Mouse (Mus musculus) gastrocnemius, postnatal 36 days (tissue): ENCODE results near the gene Nccrp1. TPM values are rescaled to one million over a fixed set of nuclear protein-coding genes. Genes with fewer than 3 reads are reported as not detected.
"Not testable (repeated sequence)": the region's sequence is repeated elsewhere in the genome, so short reads cannot be mapped to it uniquely, and the experiment has no call there.

Source experiments
- DNase-seq, 2 experiments: peaks; one replicate each; pipeline ENCODE4 v3.0.0; 2022
- intact Hi-C: fragments of 180-260 bp; cut with DNase I; formaldehyde crosslinking; loops from one replicate; pipeline ENCODE4 v1.15.1; 2025
- microRNA-seq, 2 experiments: library from miRNA; unstranded; fragments of <30 nt; microRNA quantifications; one replicate each; pipeline ENCODE4 v1.2.0; 2021
- total RNA-seq, 2 experiments: library from RNA; stranded (reverse); gene quantifications; 2 replicates each; pipeline ENCODE4 v1.2.3; 2021

Gene Nccrp1
- total RNA-seq, 2 experiments from 2014 or later, result not detected

DNA sequence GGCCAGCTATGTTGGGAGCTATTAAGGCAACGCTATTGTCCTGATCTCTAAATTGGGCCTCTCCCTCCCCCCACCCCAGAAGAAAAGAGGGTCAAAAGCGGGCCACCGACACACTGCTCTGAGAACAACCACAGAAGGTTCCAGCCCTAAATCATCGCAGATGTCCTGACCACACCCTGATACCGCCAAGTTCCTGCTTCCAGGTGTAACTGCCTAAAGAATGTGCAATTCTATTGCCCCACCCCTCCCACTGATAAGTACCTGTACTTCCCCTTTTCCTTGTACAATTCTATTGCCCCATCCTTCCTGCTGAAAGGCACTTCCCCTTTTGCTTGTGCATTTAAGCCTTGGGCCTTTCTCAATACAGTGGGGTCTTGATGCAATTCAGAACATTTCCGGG is 8.2 kb downstream of the Nccrp1 start:
- DNase-seq, intact Hi-C loops: not testable (repeated sequence)

DNA sequence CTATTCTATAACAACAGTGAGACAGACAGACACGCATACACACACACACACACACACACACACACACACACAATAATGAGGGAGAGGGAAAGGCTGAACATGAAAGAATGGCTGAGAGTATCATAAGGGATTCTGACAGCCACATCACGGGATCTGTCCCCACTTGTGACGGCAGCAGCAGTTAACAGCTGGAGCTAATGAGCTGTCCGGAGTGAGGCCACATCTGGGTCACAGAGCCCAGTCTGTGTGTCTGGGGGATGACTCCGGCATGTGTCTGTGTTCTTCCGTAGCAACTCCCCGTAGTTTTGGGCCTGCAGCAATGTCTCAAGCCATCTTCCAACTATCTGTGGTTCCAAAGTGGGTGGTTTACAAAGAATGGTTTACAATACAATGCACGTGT is 15.0 kb downstream of the Nccrp1 start:
- intact Hi-C loops, result no loop called here

DNA sequence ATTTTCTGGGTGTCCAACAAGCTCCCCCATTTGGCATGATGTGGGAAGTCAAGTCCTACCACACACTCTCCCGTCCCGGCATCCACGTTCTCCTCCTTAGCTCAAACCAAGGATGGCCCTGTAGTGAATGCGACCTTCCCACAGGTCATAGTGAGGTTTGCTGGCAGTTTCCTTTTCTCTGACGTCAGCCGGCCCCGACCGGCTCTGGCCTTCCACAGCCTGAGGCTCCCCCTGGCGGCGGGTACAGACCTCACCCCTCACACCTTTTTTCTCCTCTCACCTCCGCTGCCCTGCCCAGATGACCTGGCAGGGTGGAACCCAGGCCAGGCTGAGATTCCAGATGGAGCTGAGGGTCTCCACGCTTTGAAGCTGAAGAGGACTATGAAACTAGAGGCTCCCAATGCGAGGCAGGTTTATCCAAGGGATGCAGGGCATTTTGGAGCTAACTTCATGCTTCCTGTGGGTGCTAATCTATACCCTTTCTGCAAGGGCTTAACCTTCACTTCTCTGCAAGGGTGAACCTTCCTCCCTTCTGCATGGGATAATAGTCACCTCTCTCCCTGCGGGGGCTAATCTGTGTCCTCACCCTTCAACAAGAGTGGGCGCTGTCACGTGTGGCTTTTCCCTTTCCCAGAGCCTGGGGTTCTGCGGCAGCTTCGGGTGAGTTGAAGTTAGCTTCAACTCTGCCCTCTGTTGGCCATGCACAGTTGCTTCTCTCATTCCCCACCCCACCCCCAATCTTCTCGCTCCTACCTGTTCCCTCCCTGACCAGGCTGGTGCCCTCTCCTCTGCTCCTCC is 18.9 kb downstream of the Nccrp1 start:
- intact Hi-C loops, result loop anchor here (2.0 kb wide), 1 partner anchor 81 kb away; no protein-coding TSS in a partner anchor
- DNase-seq, result peak; percentile 69 to 74

More for the DNA sequence above, 15.0 kb downstream of the Nccrp1 start:
- DNase-seq, result no peak

- DNase-seq, intact Hi-C loops: not testable (repeated sequence)
Observed at GRCm38 (mm10) chr7:28522536-28522935, 24.5 kb downstream of the Nccrp1 start, which contains the start of gene Ifnl3. TSS of gene Ifnl3 (plus strand) at chr7:28522836.

DNA sequence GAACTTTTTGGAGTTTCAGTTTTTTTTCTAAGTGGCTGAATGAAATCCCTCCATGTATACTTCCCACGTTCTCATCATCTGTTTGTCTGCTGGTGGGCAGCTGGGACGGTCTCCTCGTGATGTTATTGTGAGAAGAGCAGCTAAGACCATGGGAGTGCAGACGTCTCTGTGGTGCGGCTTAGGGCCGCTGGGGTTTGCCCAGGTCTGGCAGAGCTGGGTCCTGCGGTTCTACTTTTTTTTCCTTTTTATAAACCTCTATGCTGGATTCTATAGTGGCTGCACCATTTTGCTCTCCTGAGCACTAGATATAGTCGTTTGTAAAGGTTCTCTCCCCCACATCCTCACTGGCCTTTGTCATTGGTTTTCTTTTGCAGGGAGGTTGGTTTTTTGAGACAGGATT is 35.6 kb downstream of the Nccrp1 start:
- intact Hi-C loops, result no loop called here
- no peak for DNase-seq

DNA sequence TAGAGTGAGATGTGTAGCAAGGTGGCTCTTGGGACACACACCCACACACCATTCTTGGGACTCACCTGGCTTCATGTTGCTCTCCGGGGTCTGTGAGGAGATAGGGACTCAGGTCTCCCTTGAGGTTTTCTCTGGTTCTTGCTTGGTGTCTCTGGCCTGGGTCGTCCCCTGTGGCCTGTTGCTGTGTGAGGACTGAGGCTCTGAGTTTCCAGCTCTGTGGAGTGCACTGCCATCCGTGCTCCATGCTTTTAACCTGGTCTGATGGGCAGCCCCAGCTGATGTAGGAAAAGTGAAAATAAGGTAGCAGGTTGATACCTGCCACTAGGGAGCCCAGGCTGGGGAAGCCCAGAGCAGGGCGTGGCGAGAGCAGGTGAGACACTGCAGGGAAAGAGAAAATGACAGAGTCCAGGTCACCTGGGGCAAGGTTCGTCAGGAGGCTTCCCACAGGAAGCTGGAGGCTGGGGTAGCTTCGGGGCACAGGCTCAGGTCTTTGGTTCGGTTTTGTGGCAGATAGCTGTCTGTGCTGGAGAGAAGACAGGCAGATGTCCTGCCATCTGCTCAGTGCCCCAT is 36.6 kb downstream of the Nccrp1 start, which contains the start of gene Ifnl2:
Gene Ifnl2, minus strand, starts transcription at position 51 of the 570 bp plus-strand sequence.
- intact Hi-C loops, DNase-seq: not testable (repeated sequence)

- intact Hi-C loops, DNase-seq: not testable (repeated sequence)
Observed at GRCm38 (mm10) chr7:28509121-28509520, 37.9 kb downstream of the Nccrp1 start.

DNA sequence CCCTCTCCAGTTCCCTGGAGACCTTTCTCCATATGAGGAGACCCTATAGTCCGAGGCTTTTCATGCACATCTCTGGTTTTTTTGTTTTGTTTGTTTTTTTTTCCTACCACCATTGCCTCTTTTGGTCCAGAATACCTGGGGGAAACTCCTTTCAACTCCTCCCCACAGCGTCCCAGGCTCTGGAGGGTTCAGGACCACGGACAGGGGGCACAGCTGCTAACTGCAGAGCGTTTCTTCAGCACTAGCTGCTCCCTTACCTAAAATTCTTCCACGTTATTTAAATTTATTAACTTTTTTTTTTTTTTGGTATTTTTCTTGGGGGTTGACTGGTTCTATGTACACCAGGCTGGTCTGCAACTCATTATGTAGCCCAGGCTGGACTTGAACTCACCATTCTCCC is 41.5 kb downstream of the Nccrp1 start:
- intact Hi-C loops, result no loop called here
- no peak for DNase-seq

DNA sequence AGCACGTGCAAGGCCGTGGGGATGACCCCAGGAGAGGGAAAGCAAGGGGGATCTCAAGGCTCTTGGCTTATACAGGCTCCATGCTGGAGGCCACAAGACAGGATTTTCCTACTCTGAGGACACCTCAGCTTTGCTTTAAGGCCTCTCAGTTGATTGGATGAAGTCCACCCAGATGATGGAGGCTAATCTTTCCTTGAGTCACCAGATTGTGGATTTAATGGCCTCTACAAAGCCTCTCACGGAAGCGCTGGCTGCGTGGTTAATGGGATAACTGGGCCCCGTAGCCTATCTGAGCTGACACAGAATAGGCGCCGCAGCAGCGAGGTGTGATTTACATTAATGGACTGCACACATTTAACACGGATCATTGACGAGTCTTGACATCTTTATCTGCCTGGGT is 51.6 kb downstream of the Nccrp1 start:
- intact Hi-C loops, result no loop called here
- DNase-seq, result no peak

Small RNA genes within 50 kb of the gene (microRNA-seq; reads per million reads assigned to microRNA genes)
- 0 reads per million in 2 experiments for gene Mir7049

Other genes with a start within 250 kb of the Nccrp1 start
- not detected for gene Dll3, start 245.0 kb downstream of the Nccrp1 start, total RNA-seq
- 10 to 100 TPM; 41.9 to 42.5 TPM for gene Timm50, start 235.2 kb downstream of the Nccrp1 start, total RNA-seq
- gene Supt5, start 208.5 kb downstream of the Nccrp1 start, total RNA-seq, result 10 to 100 TPM; 52.0 to 61.4 TPM
- 100 to 1,000 TPM; 298 to 415 TPM for gene Rps16, start 196.6 kb downstream of the Nccrp1 start, total RNA-seq
- 1 to 10 TPM; 4.7 to 7.8 TPM for gene Plekhg2, start 174.7 kb downstream of the Nccrp1 start, total RNA-seq
- gene Zfp36, start 167.0 kb downstream of the Nccrp1 start, total RNA-seq, result 10 to 100 TPM in 1 of 2 experiments, 1 to 10 TPM in 1; 6.1 to 20.5 TPM
- 10 to 100 TPM; 19.1 to 22.1 TPM for gene Med29, start 154.5 kb downstream of the Nccrp1 start, total RNA-seq
- gene Paf1, start 154.3 kb downstream of the Nccrp1 start, total RNA-seq, result 10 to 100 TPM; 27.0 to 27.6 TPM
- gene Gmfg, start 109.8 kb downstream of the Nccrp1 start, total RNA-seq, result 1 to 10 TPM; 2.2 to 4.4 TPM
- gene Lrfn1, start 95.3 kb downstream of the Nccrp1 start, total RNA-seq, result under 1 TPM; 0.20 to 0.30 TPM
- not detected for gene Ifnl2, start 36.8 kb downstream of the Nccrp1 start, total RNA-seq
- not detected for gene Ifnl3, start 24.4 kb downstream of the Nccrp1 start, total RNA-seq
- gene Sycn, start 6.4 kb downstream of the Nccrp1 start, total RNA-seq, result not detected
- gene Samd4b, start 50.9 kb upstream of the Nccrp1 start, total RNA-seq, result 10 to 100 TPM; 11.6 to 13.9 TPM
- gene Pak4, start 50.9 kb upstream of the Nccrp1 start, total RNA-seq, result 1 to 10 TPM; 1.8 to 2.5 TPM
- gene Acp7, start 84.1 kb upstream of the Nccrp1 start, total RNA-seq, result not detected
- gene Fbxo27, start 145.6 kb upstream of the Nccrp1 start, total RNA-seq, result under 1 TPM; 0.59 to 0.69 TPM
- gene Fbxo17, start 169.6 kb upstream of the Nccrp1 start, total RNA-seq, result 1 to 10 TPM; 3.9 to 5.4 TPM
- gene Mrps12, start 194.6 kb upstream of the Nccrp1 start, total RNA-seq, result 10 to 100 TPM; 33.5 to 34.6 TPM
- 10 to 100 TPM; 14.6 to 16.0 TPM for gene Sars2, start 194.7 kb upstream of the Nccrp1 start, total RNA-seq
- gene Ccer2, start 208.9 kb upstream of the Nccrp1 start, total RNA-seq, result not detected
- gene Sirt2, start 219.5 kb upstream of the Nccrp1 start, total RNA-seq, result 10 to 100 TPM; 85.5 to 86.4 TPM
- 10 to 100 TPM; 20.5 to 30.2 TPM for gene Nfkbib, start 220.3 kb upstream of the Nccrp1 start, total RNA-seq
- 1 to 10 TPM; 1.1 TPM for gene Rinl, start 241.7 kb upstream of the Nccrp1 start, total RNA-seq